Mouse (Mus musculus) spleen, postnatal 4 days (tissue): ENCODE results near the gene Urod.

ENCODE experiments used
- DNase-seq, 2 experiments: peaks; one replicate each; pipeline ENCODE4 v3.0.0; 2022; ENCODE audit warnings: low spot score in 2 of 2

The Urod gene

GRCm38 (mm10) chr4:116995131-116995797, 1.1 kb upstream of the Urod start, which contains the start of gene Hectd3:
TSS of gene Hectd3 (plus strand) at chr4:116995317.
- peak; percentile 68 to 85 for DNase-seq

GRCm38 (mm10) chr4:116991366-116991765, 2.8 kb downstream of the Urod start:
- DNase-seq, result peak; percentile 83 to 93

DNA sequence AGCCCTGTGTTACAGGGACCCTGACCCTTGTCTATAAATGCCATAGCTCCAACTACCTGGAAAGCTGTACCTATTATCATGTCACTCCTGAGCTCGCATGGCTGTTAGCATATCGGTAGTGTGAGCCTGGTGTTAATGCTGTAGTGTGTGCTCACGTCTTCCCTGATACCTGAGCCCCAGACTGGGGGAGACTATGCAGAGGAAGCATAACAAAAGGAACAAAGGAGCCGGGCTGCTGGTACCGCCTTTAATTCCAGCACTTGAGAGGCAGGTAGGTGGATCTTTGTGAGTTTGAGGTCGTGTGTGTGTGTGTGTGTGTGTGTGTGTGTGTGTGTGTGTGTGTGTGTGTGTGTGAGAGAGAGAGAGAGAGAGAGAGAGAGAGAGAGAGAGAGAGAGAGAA, 4.5 kb downstream of the Urod start:
- no peak for DNase-seq

GRCm38 (mm10) chr4:116987122-116987456, 7.1 kb downstream of the Urod start:
- DNase-seq, result no peak

- DNase-seq, result peak; percentile 72 to 83
Measured at GRCm38 (mm10) chr4:116986400-116987121, 7.7 kb downstream of the Urod start.

GRCm38 (mm10) chr4:116985681-116986080, 8.5 kb downstream of the Urod start:
- no peak for DNase-seq

GRCm38 (mm10) chr4:116976503-116976902, 17.7 kb downstream of the Urod start:
- no peak for DNase-seq

GRCm38 (mm10) chr4:116954951-116955350, 39.3 kb downstream of the Urod start:
- DNase-seq, result no peak

DNA sequence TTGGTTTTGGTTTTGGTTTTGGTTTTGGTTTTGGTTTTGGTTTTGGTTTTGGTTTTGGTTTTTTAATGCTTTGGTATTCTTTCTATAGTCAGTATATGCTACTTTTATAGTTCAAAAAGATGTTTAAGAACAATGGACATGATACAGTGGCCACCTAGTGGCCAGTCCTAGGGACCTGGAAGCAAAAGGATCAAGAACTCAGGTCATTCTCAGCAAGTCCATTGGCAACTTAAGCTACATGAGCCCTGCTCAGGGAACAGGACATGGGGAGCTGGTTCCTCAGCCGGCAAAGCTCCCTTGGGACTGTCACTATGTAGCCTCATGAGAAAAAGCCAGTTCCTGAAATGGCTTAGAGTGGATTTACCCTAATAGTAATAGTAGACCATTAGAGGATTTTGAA, 42.6 kb downstream of the Urod start:
- no peak for DNase-seq

GRCm38 (mm10) chr4:116944055-116944454, 50.2 kb downstream of the Urod start:
- no peak for DNase-seq

- no peak for DNase-seq
Measured at GRCm38 (mm10) chr4:116942695-116943094, 51.5 kb downstream of the Urod start.
